Mouse (Mus musculus): ENCODE results near the gene Ddx31. TPM values are rescaled to one million over a fixed set of nuclear protein-coding genes. Genes with fewer than 3 reads are reported as not detected.

Ddx31 gene
- polyA plus RNA-seq, 1 experiment, result 9.5 TPM

- no peaks in the 10 kb centered on the region for H3K36me3 ChIP-seq (ENCODE audit: control insufficient read depth, insufficient read depth)
- H3K27me3 ChIP-seq (ENCODE audit: control insufficient read depth, insufficient read depth, insufficient read length), result peaks cover 52% of the 10 kb centered on the region
- no peak for TF ChIP-seq MYOD1 (IDR thresholded peaks at IDR 0.05; ENCODE audit: control insufficient read depth, insufficient read length, low read depth)
- TF ChIP-seq USF1 (IDR thresholded peaks at IDR 0.05; ENCODE audit: low read depth), result no peak
- no peak for TF ChIP-seq FOSL1 (IDR thresholded peaks at IDR 0.05; ENCODE audit: insufficient read depth, low read length, poor library complexity, severe bottlenecking)
- TF ChIP-seq MAX (IDR thresholded peaks at IDR 0.05), result no peak
- no peak for TF ChIP-seq CTCF (IDR thresholded peaks at IDR 0.05; ENCODE audit: control insufficient read depth, insufficient read depth, insufficient read length)
- no peak for TF ChIP-seq CEBPB (IDR thresholded peaks at IDR 0.05; ENCODE audit: low read depth)
- TF ChIP-seq MYOG (IDR thresholded peaks at IDR 0.05; ENCODE audit: control insufficient read depth, extremely low read depth, insufficient read length), result no peak
Observed at GRCm38 (mm10) chr2:28798390-28798789, 41.8 kb upstream of the Ddx31 start.

DNA sequence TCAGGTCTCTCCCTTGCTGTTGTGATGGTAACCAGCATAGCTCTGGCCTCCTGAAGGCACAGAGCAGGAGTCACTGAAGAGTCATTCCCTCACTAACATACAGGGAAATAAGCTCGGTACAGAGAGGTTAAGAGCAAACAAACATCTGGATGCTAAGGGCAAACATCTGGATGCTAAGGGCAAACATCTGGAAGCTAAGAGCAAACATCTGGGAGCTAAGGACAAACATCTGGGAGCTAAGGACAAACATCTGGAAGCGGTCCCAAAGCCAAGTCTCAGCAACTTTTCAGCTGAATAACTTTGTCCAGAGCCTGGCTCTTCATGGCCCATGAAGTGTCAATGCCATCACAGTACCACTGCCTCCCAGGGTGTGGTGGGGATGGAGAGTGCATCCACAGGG lies 40.6 kb upstream of the Ddx31 start:
- Histone ChIP-seq H3K79me3 (ENCODE audit: low read depth) (no peaks in the 10 kb centered on the region), H3K27me3 (ENCODE audit: control insufficient read depth, insufficient read depth, insufficient read length) (peaks cover 57% of the 10 kb centered on the region), H3K36me3 (ENCODE audit: control insufficient read depth, insufficient read depth) (no peaks in the 10 kb centered on the region), H3ac (ENCODE audit: control insufficient read depth, insufficient read length, low read depth) (no peak overlapping the region), H3K79me2 (ENCODE audit: control insufficient read depth, insufficient read depth) (no peaks in the 10 kb centered on the region), H3K4me3 (ENCODE audit: insufficient read depth, poor library complexity, severe bottlenecking) (no peak overlapping the region)
- TF ChIP-seq CTCF (IDR thresholded peaks at IDR 0.05; ENCODE audit: control insufficient read depth, insufficient read depth, insufficient read length) (no peak), CEBPB (IDR thresholded peaks at IDR 0.05; ENCODE audit: low read depth) (no peak), MAX (IDR thresholded peaks at IDR 0.05) (no peak)

More at GRCm38 (mm10) chr2:28798390-28798789, 41.8 kb upstream of the Ddx31 start:
- Histone ChIP-seq H3K79me2 (ENCODE audit: control insufficient read depth, insufficient read depth) (no peaks in the 10 kb centered on the region), H3ac (ENCODE audit: control insufficient read depth, insufficient read length, low read depth) (no peak overlapping the region), H3K79me3 (ENCODE audit: low read depth) (no peaks in the 10 kb centered on the region), H3K4me3 (ENCODE audit: insufficient read depth, poor library complexity, severe bottlenecking) (no peak overlapping the region)

DNA sequence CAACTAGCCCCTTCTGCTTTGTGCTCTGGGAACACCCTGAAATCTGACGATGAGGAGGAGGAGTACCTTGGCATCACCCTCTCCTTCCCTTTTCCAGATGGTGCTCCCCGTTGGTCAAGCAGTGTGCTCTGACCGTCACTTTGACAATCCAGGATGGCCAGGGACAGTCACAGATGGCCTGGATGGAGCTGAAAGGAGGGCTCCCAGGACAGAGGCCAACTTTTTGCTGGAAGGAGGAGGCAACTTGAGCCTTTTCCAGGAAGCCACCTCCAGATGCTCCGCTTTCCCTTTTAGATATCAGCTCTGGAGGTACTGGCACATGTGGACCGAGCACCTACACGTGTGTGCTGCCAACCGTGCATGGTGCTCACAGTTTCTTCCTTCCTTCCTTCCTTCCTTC lies 36.8 kb upstream of the Ddx31 start:
- H3K79me2 ChIP-seq (ENCODE audit: control insufficient read depth, insufficient read depth), result no peaks in the 10 kb centered on the region
- TF ChIP-seq MAX (IDR thresholded peaks at IDR 0.05) (no peak), MYOD1 (IDR thresholded peaks at IDR 0.05; ENCODE audit: control insufficient read depth, insufficient read length, low read depth) (no peak), MYOG (IDR thresholded peaks at IDR 0.05; ENCODE audit: control insufficient read depth, extremely low read depth, insufficient read length) (no peak), FOSL1 (IDR thresholded peaks at IDR 0.05; ENCODE audit: insufficient read depth, low read length, poor library complexity, severe bottlenecking) (no peak), CTCF (IDR thresholded peaks at IDR 0.05; ENCODE audit: control insufficient read depth, insufficient read depth, insufficient read length) (no peak), USF1 (IDR thresholded peaks at IDR 0.05; ENCODE audit: low read depth) (no peak), CEBPB (IDR thresholded peaks at IDR 0.05; ENCODE audit: low read depth) (no peak)
- H3K79me3 ChIP-seq (ENCODE audit: low read depth), result no peaks in the 10 kb centered on the region
- H3ac ChIP-seq (ENCODE audit: control insufficient read depth, insufficient read length, low read depth), result no peak overlapping the region
- H3K36me3 ChIP-seq (ENCODE audit: control insufficient read depth, insufficient read depth), result no peaks in the 10 kb centered on the region
- no peak overlapping the region for H3K4me3 ChIP-seq (ENCODE audit: insufficient read depth, poor library complexity, severe bottlenecking)
- peaks cover 47% of the 10 kb centered on the region for H3K27me3 ChIP-seq (ENCODE audit: control insufficient read depth, insufficient read depth, insufficient read length)

DNA sequence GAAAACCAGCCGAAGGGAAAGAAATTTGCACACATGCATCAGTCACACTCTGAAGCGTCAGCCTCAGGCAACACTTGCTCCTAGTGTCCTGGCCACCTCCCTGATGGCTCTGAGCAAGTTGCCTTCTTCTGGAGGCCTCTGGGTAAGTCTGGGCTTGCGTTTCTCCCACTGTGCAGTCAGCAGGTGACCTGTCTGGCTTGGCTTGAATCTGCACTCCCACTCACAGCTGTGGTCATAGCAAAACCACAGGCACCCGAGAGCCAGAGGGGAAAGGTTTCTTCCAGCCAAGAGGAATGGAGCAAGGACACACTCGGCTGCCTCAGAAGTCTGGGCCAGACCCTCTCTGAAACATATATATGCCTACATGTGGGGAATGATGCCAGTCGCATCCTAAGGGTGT lies 31.4 kb upstream of the Ddx31 start:
- no peaks in the 10 kb centered on the region for H3K79me3 ChIP-seq (ENCODE audit: low read depth)
- TF ChIP-seq MYOD1 (IDR thresholded peaks at IDR 0.05; ENCODE audit: control insufficient read depth, insufficient read length, low read depth), result no peak
- TF ChIP-seq USF1 (IDR thresholded peaks at IDR 0.05; ENCODE audit: low read depth), result no peak
- no peak for TF ChIP-seq FOSL1 (IDR thresholded peaks at IDR 0.05; ENCODE audit: insufficient read depth, low read length, poor library complexity, severe bottlenecking)
- TF ChIP-seq CEBPB (IDR thresholded peaks at IDR 0.05; ENCODE audit: low read depth), result no peak
- TF ChIP-seq MAX (IDR thresholded peaks at IDR 0.05), result no peak
- TF ChIP-seq CTCF (IDR thresholded peaks at IDR 0.05; ENCODE audit: control insufficient read depth, insufficient read depth, insufficient read length), result no peak
- TF ChIP-seq MYOG (IDR thresholded peaks at IDR 0.05; ENCODE audit: control insufficient read depth, extremely low read depth, insufficient read length), result no peak

GRCm38 (mm10) chr2:28810260-28811013 lies 29.8 kb upstream of the Ddx31 start:
- H3ac ChIP-seq (ENCODE audit: control insufficient read depth, insufficient read length, low read depth), result no peak overlapping the region
- H3K79me2 ChIP-seq (ENCODE audit: control insufficient read depth, insufficient read depth), result no peaks in the 10 kb centered on the region
- TF ChIP-seq MYOG (IDR thresholded peaks at IDR 0.05; ENCODE audit: control insufficient read depth, extremely low read depth, insufficient read length), result no peak
- no peak for TF ChIP-seq CTCF (IDR thresholded peaks at IDR 0.05; ENCODE audit: control insufficient read depth, insufficient read depth, insufficient read length)
- no peak for TF ChIP-seq MYOD1 (IDR thresholded peaks at IDR 0.05; ENCODE audit: control insufficient read depth, insufficient read length, low read depth)
- TF ChIP-seq CEBPB (IDR thresholded peaks at IDR 0.05; ENCODE audit: low read depth), result no peak
- TF ChIP-seq MAX (IDR thresholded peaks at IDR 0.05), result no peak
- TF ChIP-seq FOSL1 (IDR thresholded peaks at IDR 0.05; ENCODE audit: insufficient read depth, low read length, poor library complexity, severe bottlenecking), result no peak
- no peak for TF ChIP-seq USF1 (IDR thresholded peaks at IDR 0.05; ENCODE audit: low read depth)
- H3K79me3 ChIP-seq (ENCODE audit: low read depth), result no peaks in the 10 kb centered on the region
- H3K36me3 ChIP-seq (ENCODE audit: control insufficient read depth, insufficient read depth), result no peaks in the 10 kb centered on the region
- peaks cover 18% of the 10 kb centered on the region for H3K27me3 ChIP-seq (ENCODE audit: control insufficient read depth, insufficient read depth, insufficient read length)
- no peak overlapping the region for H3K4me3 ChIP-seq (ENCODE audit: insufficient read depth, poor library complexity, severe bottlenecking)

More for the DNA sequence above, 31.4 kb upstream of the Ddx31 start:
- no peaks in the 10 kb centered on the region for H3K36me3 ChIP-seq (ENCODE audit: control insufficient read depth, insufficient read depth)
- no peaks in the 10 kb centered on the region for H3K79me2 ChIP-seq (ENCODE audit: control insufficient read depth, insufficient read depth)
- no peak overlapping the region for H3K4me3 ChIP-seq (ENCODE audit: insufficient read depth, poor library complexity, severe bottlenecking)
- H3K27me3 ChIP-seq (ENCODE audit: control insufficient read depth, insufficient read depth, insufficient read length), result peaks cover 31% of the 10 kb centered on the region
- H3ac ChIP-seq (ENCODE audit: control insufficient read depth, insufficient read length, low read depth), result no peak overlapping the region
